Mouse (Mus musculus): Measurements from ENCODE around the gene Tvp23b.

Gene Tvp23b

GRCm38 (mm10) chr11:62891763-62892162 lies 12.5 kb downstream of the Tvp23b start:
- no peak for DNase-seq (ENCODE audit: low read depth, low spot score)

GRCm38 (mm10) chr11:62901699-62902323 lies 22.6 kb downstream of the Tvp23b start:
- DNase-seq (ENCODE audit: low read depth, low spot score) = peak; percentile 82

GRCm38 (mm10) chr11:62903871-62904495 lies 24.7 kb downstream of the Tvp23b start:
- no peak for DNase-seq (ENCODE audit: low read depth, low spot score)

- no peak for DNase-seq (ENCODE audit: low read depth, low spot score)
These were observed 30.6 kb downstream of the Tvp23b start for GRCm38 (mm10) chr11:62909720-62910306.

- no peak for DNase-seq (ENCODE audit: low read depth, low spot score)
These were observed 32.1 kb downstream of the Tvp23b start for GRCm38 (mm10) chr11:62911362-62911761.

- no peak for DNase-seq (ENCODE audit: low read depth, low spot score)
These were observed 33.9 kb downstream of the Tvp23b start for GRCm38 (mm10) chr11:62913141-62913540.

GRCm38 (mm10) chr11:62914532-62914931 lies 35.3 kb downstream of the Tvp23b start:
- DNase-seq (ENCODE audit: low read depth, low spot score) = no peak

GRCm38 (mm10) chr11:62915486-62915885 lies 36.2 kb downstream of the Tvp23b start:
- DNase-seq (ENCODE audit: low read depth, low spot score) = no peak

- no peak for DNase-seq (ENCODE audit: low read depth, low spot score)
These were observed 37.5 kb downstream of the Tvp23b start for GRCm38 (mm10) chr11:62916765-62917164.

- DNase-seq (ENCODE audit: low read depth, low spot score) = no peak
These were observed 40.9 kb downstream of the Tvp23b start for GRCm38 (mm10) chr11:62919946-62920742.

GRCm38 (mm10) chr11:62920743-62921050 lies 41.4 kb downstream of the Tvp23b start:
- no peak for DNase-seq (ENCODE audit: low read depth, low spot score)

- peak; percentile 96 for DNase-seq (ENCODE audit: low read depth, low spot score)
These were observed 42.1 kb downstream of the Tvp23b start for GRCm38 (mm10) chr11:62921052-62921977.

GRCm38 (mm10) chr11:62924091-62924761 lies 45.0 kb downstream of the Tvp23b start:
- no peak for DNase-seq (ENCODE audit: low read depth, low spot score)

- DNase-seq (ENCODE audit: low read depth, low spot score) = peak; percentile 41
These were observed 50.5 kb downstream of the Tvp23b start for GRCm38 (mm10) chr11:62929799-62930198.

- DNase-seq (ENCODE audit: low read depth, low spot score) = no peak
These were observed 51.3 kb downstream of the Tvp23b start for GRCm38 (mm10) chr11:62930574-62930973.

GRCm38 (mm10) chr11:62931141-62931540 lies 51.9 kb downstream of the Tvp23b start:
- no peak for DNase-seq (ENCODE audit: low read depth, low spot score)

GRCm38 (mm10) chr11:62933099-62933498 lies 53.8 kb downstream of the Tvp23b start:
- DNase-seq (ENCODE audit: low read depth, low spot score) = no peak

- no peak for DNase-seq (ENCODE audit: low read depth, low spot score)
These were observed 55.7 kb downstream of the Tvp23b start for GRCm38 (mm10) chr11:62934795-62935514.

- no peak for DNase-seq (ENCODE audit: low read depth, low spot score)
These were observed 58.7 kb downstream of the Tvp23b start for GRCm38 (mm10) chr11:62937986-62938385.

GRCm38 (mm10) chr11:62938921-62939320 lies 59.7 kb downstream of the Tvp23b start:
- no peak for DNase-seq (ENCODE audit: low read depth, low spot score)

Data from mesoderm, embryonic 11.5 days (tissue).